Mouse (Mus musculus) spleen, postnatal 10 days (tissue): ENCODE results near the gene Wnk4.
A peak's percentile ranks its signal among the peaks of the same experiment; 100 is the strongest.
"Not testable (repeated sequence)": the region's sequence is repeated elsewhere in the genome, so short reads cannot be mapped to it uniquely, and the experiment has no call there.

Experiments
- DNase-seq, 2 experiments: peaks; one replicate each; pipeline ENCODE4 v3.0.0; 2021 to 2022; ENCODE audit warnings: low spot score in 2 of 2

Gene Wnk4

DNA sequence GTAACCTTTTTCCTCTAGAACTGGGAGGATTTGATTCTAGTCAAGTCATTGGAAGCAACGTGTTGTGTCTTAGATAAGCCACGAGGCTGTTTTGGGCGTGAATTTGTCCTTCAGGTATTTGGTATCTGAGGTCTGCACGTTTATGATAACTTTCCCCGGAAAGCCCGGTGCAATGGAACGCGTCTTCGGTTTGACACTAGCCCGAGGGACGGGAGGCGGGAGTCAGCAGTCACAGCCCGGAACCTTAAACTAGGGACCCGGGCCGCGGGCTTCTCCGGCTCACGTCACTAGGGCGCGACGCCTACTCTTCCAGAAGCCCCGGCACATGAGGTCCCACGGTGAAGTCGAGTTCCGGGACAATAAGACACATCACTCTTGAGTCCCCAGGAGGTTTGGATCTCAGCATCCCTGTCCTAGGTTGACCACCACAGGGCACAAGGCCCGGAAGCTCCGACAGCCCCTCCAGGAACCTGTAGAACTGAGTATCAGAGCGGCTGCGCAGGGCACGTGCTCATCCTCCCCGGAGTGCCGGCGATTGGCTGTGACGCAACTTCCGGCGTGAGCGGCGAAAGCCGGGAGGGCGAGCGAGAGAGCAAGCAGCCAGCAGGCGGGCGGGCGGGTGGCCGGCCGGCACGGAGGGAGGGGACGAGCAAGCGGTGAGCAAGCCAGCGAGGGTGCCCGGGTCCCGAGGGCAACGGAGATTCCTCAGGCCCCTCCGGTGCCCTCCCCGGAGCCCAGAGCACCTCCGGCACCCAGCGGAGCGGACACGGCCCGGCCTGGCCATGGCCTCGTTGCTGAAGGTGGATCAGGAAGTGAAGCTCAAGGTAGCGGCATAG lies 55.5 kb downstream of the Wnk4 start, which contains the start of gene Psme3:
Gene Psme3, plus strand, starts transcription at position 549 of the 836 bp plus-strand sequence.
- peak; percentile 93 to 95 for DNase-seq

GRCm38 (mm10) chr11:101316501-101316917 lies 56.1 kb downstream of the Wnk4 start:
- DNase-seq = peak; percentile 65 to 73

GRCm38 (mm10) chr11:101323609-101324008 lies 63.2 kb downstream of the Wnk4 start:
- peak in 1 of 2 experiments; percentile 69 for DNase-seq

DNA sequence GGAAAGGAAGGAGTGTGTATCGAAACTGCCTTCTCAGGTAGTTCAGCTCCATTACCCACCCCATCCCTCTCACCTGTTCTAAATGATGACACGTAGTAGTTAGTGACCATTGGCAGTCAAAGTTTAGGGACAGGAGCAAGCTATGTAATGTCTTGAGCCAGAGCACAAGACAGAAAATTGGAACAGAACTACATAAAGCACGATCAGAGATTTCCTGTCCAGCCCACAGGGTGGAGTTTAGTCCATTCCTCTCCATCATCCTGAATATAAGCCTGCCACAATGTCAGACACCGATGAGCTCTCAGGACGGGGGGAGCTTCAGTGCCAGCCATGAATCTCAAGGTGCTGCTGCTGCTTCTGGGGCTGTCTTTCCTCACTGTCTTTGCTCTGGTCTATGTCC lies 64.4 kb downstream of the Wnk4 start, which contains the start of gene Aoc2:
Gene Aoc2, plus strand, starts transcription at position 301 of the 400 bp plus-strand sequence.
- no peak for DNase-seq

DNA sequence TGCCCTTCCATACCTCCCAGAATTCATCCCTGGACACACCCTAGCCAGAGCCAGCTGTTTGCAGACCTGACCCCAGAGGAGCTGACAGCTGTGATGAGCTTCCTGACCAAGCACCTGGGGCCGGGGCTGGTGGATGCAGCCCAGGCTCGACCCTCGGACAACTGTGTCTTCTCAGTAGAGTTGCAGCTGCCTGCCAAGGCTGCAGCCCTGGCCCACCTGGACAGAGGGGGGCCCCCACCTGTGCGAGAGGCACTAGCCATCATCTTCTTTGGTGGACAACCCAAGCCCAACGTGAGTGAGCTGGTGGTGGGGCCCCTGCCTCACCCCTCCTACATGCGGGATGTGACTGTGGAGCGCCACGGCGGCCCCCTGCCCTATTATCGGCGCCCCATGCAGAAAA lies 64.8 kb downstream of the Wnk4 start:
- DNase-seq = not testable (repeated sequence)

DNA sequence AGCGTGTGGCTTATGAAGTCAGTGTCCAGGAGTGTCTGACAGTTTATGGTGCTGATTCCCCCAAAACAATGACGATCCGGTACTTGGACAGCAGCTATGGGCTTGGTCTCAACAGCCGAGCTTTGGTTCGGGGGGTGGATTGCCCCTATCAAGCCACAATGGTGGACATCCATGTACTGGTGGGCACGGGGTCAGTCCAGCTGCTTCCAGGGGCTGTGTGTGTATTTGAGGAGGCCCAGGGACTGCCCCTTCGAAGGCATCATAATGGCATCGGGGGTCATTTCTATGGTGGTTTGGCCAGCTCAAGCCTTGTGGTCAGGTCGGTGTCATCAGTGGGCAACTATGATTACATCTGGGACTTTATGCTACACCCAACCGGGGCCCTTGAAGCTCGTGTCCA lies 65.8 kb downstream of the Wnk4 start:
- DNase-seq = no peak
